Mouse (Mus musculus) neural tube, embryonic 15.5 days (tissue): ENCODE data around the gene Hmcn1. TPM values are rescaled to one million over a fixed set of nuclear protein-coding genes. Genes with fewer than 3 reads are reported as not detected.

Source experiments
- ATAC-seq: fragments of 200-750 bp; cut with Nextera tagmentation; 2 replicates; pipeline ENCODE4 v1.8.0; 2017; ENCODE audit warnings: mild to moderate bottlenecking, moderate TSS enrichment, moderate library complexity; ENCODE audit not compliant: low FRiP score
- H3K27ac ChIP-seq: fragments of 300-500 bp; sonication (generic); replicated peaks from 2 replicates; pipeline ENCODE4 v1.5.1; 2015; ENCODE audit warnings: mild to moderate bottlenecking, inconsistent platforms
- H3K27me3 ChIP-seq: fragments of 300-500 bp; sonication (generic); replicated peaks from 2 replicates; pipeline ENCODE4 v1.6.1; 2015; ENCODE audit warnings: inconsistent platforms
- H3K36me3 ChIP-seq: fragments of 300-500 bp; sonication (generic); 2 replicates; pipeline ENCODE4 v1.6.1; 2015; ENCODE audit warnings: inconsistent platforms
- H3K4me1 ChIP-seq: fragments of 300-500 bp; sonication (generic); 2 replicates; pipeline ENCODE4 v1.6.1; 2015; ENCODE audit warnings: inconsistent platforms
- H3K4me2 ChIP-seq: fragments of 300-500 bp; sonication (generic); 2 replicates; pipeline ENCODE4 v1.6.1; 2015; ENCODE audit warnings: inconsistent platforms, mild to moderate bottlenecking, moderate library complexity
- H3K4me3 ChIP-seq: fragments of 300-500 bp; sonication (generic); replicated peaks from 2 replicates; pipeline ENCODE4 v1.5.1; 2015; ENCODE audit warnings: mild to moderate bottlenecking, inconsistent platforms
- H3K9ac ChIP-seq: fragments of 300-500 bp; sonication (generic); replicated peaks from 2 replicates; pipeline ENCODE4 v1.6.1; 2015; ENCODE audit warnings: mild to moderate bottlenecking, inconsistent platforms
- H3K9me3 ChIP-seq: fragments of 300-500 bp; sonication (generic); replicated peaks from 2 replicates; pipeline ENCODE4 v1.6.1; 2016; ENCODE audit warnings: inconsistent platforms
- WGBS: fragments of 180-500 bp; shearing (Covaris S2); methylation state at CpG from one replicate; pipeline ENCODE4 v1.1.7; 2015; ENCODE audit warnings: mixed read lengths; 5-methylcytosine and 5-hydroxymethylcytosine counted together
- polyA plus RNA-seq: library from polyadenylated mRNA; unstranded; fragments of >200 nt; fragmentation: Nextera tagmentation; extraction: Ambion mirVana; gene quantifications from 2 replicates; pipeline ENCODE4 v1.2.1, GENCODE M21; 2015

The Hmcn1 gene
- polyA plus RNA-seq, 1 experiment from 2014 or later: 2.6 TPM

GRCm38 (mm10) chr1:150984888-150985287 lies 8.3 kb downstream of the Hmcn1 start:
- no peaks in the 10 kb centered on the region for H3K9me3 ChIP-seq
- no peak overlapping the region for H3K9ac ChIP-seq
- H3K4me1 ChIP-seq: no peaks in the 10 kb centered on the region
- ATAC-seq: no peak
- no peaks in the 10 kb centered on the region for H3K27me3 ChIP-seq
- H3K36me3 ChIP-seq: no peaks in the 10 kb centered on the region
- no peak overlapping the region for H3K4me3 ChIP-seq
- H3K4me2 ChIP-seq: no peak overlapping the region
- H3K27ac ChIP-seq: no peak overlapping the region
- 78% methylated on average over 4 of the region's 4 CpGs for WGBS

- H3K27me3 ChIP-seq: no peaks in the 10 kb centered on the region
- no peaks in the 10 kb centered on the region for H3K36me3 ChIP-seq
- ATAC-seq: no peak
- H3K9ac ChIP-seq: no peak overlapping the region
- H3K4me3 ChIP-seq: no peak overlapping the region
- H3K9me3 ChIP-seq: no peaks in the 10 kb centered on the region
- 92% methylated on average over 6 of the region's 6 CpGs for WGBS
- no peak overlapping the region for H3K27ac ChIP-seq
- H3K4me2 ChIP-seq: no peak overlapping the region
- no peaks in the 10 kb centered on the region for H3K4me1 ChIP-seq
Measured at GRCm38 (mm10) chr1:150984092-150984503, 9.1 kb downstream of the Hmcn1 start.

- H3K27ac ChIP-seq: no peak overlapping the region
- H3K9me3 ChIP-seq: no peaks in the 10 kb centered on the region
- H3K4me3 ChIP-seq: no peak overlapping the region
- ATAC-seq: no peak
- H3K9ac ChIP-seq: no peak overlapping the region
- peaks cover 9% of the 10 kb centered on the region for H3K4me1 ChIP-seq
- H3K4me2 ChIP-seq: no peak overlapping the region
- no peaks in the 10 kb centered on the region for H3K36me3 ChIP-seq
- no peaks in the 10 kb centered on the region for H3K27me3 ChIP-seq
- 90% methylated on average over 3 of the region's 3 CpGs for WGBS
Measured at GRCm38 (mm10) chr1:150978651-150979050, 14.6 kb downstream of the Hmcn1 start.

- Histone ChIP-seq H3K4me2 (no peak overlapping the region), H3K4me3 (no peak overlapping the region), H3K36me3 (no peaks in the 10 kb centered on the region), H3K9me3 (no peaks in the 10 kb centered on the region), H3K9ac (no peak overlapping the region), H3K27me3 (no peaks in the 10 kb centered on the region), H3K4me1 (peaks cover 9% of the 10 kb centered on the region), H3K27ac (peak overlapping the region; percentile 41)
- WGBS: 5% methylated on average over 2 of the region's 2 CpGs
- ATAC-seq: peak; percentile 73; the same call in 1 of the 2 replicates
Measured at GRCm38 (mm10) chr1:150976263-150976662, 17.0 kb downstream of the Hmcn1 start.

- H3K9me3 ChIP-seq: no peaks in the 10 kb centered on the region
- H3K36me3 ChIP-seq: no peaks in the 10 kb centered on the region
- H3K4me3 ChIP-seq: no peak overlapping the region
- no peak overlapping the region for H3K9ac ChIP-seq
- ATAC-seq: no peak
- 45% methylated on average over 5 of the region's 5 CpGs for WGBS
- H3K27me3 ChIP-seq: no peaks in the 10 kb centered on the region
- no peaks in the 10 kb centered on the region for H3K4me1 ChIP-seq
- no peak overlapping the region for H3K4me2 ChIP-seq
- no peak overlapping the region for H3K27ac ChIP-seq
Measured at GRCm38 (mm10) chr1:150959486-150960074, 33.7 kb downstream of the Hmcn1 start.

- 84% methylated on average over 5 of the region's 5 CpGs for WGBS
- ATAC-seq: no peak
- no peak overlapping the region for H3K4me3 ChIP-seq
Measured at GRCm38 (mm10) chr1:150951004-150951403, 42.2 kb downstream of the Hmcn1 start.

GRCm38 (mm10) chr1:150950046-150950445 lies 43.2 kb downstream of the Hmcn1 start:
- no peak overlapping the region for H3K9ac ChIP-seq
- no peak overlapping the region for H3K27ac ChIP-seq
- WGBS: 12% methylated on average over 3 of the region's 3 CpGs
- no peaks in the 10 kb centered on the region for H3K9me3 ChIP-seq
- H3K36me3 ChIP-seq: no peaks in the 10 kb centered on the region
- H3K4me2 ChIP-seq: no peak overlapping the region
- no peak overlapping the region for H3K4me3 ChIP-seq
- ATAC-seq: peak; percentile 80
- H3K4me1 ChIP-seq: 0 out of 2 replicates have a peak, but pooled peaks cover 12% of the 10 kb centered on the region
- H3K27me3 ChIP-seq: no peaks in the 10 kb centered on the region

More at GRCm38 (mm10) chr1:150951004-150951403, 42.2 kb downstream of the Hmcn1 start:
- Histone ChIP-seq H3K9me3 (no peaks in the 10 kb centered on the region), H3K4me2 (no peak overlapping the region), H3K27ac (no peak overlapping the region), H3K4me1 (0 out of 2 replicates have a peak, but pooled peaks cover 12% of the 10 kb centered on the region), H3K27me3 (no peaks in the 10 kb centered on the region), H3K36me3 (no peaks in the 10 kb centered on the region), H3K9ac (no peak overlapping the region)

GRCm38 (mm10) chr1:150948911-150949310 lies 44.3 kb downstream of the Hmcn1 start:
- Histone ChIP-seq H3K4me2 (no peak overlapping the region), H3K4me1 (0 out of 2 replicates have a peak, but pooled peaks cover 12% of the 10 kb centered on the region), H3K4me3 (no peak overlapping the region), H3K36me3 (no peaks in the 10 kb centered on the region), H3K9me3 (no peaks in the 10 kb centered on the region), H3K9ac (no peak overlapping the region), H3K27me3 (no peaks in the 10 kb centered on the region), H3K27ac (no peak overlapping the region)
- ATAC-seq: no peak
- 77% methylated on average over 2 of the region's 2 CpGs for WGBS

- no peak overlapping the region for H3K27ac ChIP-seq
- no peaks in the 10 kb centered on the region for H3K36me3 ChIP-seq
- H3K4me3 ChIP-seq: no peak overlapping the region
- 22% methylated on average over 2 of the region's 2 CpGs for WGBS
- no peak for ATAC-seq
- H3K9ac ChIP-seq: no peak overlapping the region
- H3K4me1 ChIP-seq: peaks cover 2% of the 10 kb centered on the region; the same call in 1 of the 2 replicates
- H3K4me2 ChIP-seq: no peak overlapping the region
- no peaks in the 10 kb centered on the region for H3K27me3 ChIP-seq
- H3K9me3 ChIP-seq: no peaks in the 10 kb centered on the region
Measured at GRCm38 (mm10) chr1:150943601-150944000, 49.6 kb downstream of the Hmcn1 start.

- H3K27ac ChIP-seq: no peak overlapping the region
- no peaks in the 10 kb centered on the region for H3K9me3 ChIP-seq
- 91% methylated on average over 2 of the region's 2 CpGs for WGBS
- no peak overlapping the region for H3K4me2 ChIP-seq
- ATAC-seq: no peak
- no peaks in the 10 kb centered on the region for H3K27me3 ChIP-seq
- H3K36me3 ChIP-seq: no peaks in the 10 kb centered on the region
- H3K9ac ChIP-seq: no peak overlapping the region
- H3K4me1 ChIP-seq: peaks cover 2% of the 10 kb centered on the region; the same call in 1 of the 2 replicates
- no peak overlapping the region for H3K4me3 ChIP-seq
Measured at GRCm38 (mm10) chr1:150942143-150942542, 51.1 kb downstream of the Hmcn1 start.

GRCm38 (mm10) chr1:150936821-150937220 lies 56.4 kb downstream of the Hmcn1 start:
- Histone ChIP-seq H3K9ac (no peak overlapping the region), H3K4me1 (no peaks in the 10 kb centered on the region), H3K27me3 (no peaks in the 10 kb centered on the region), H3K4me3 (no peak overlapping the region), H3K4me2 (no peak overlapping the region), H3K27ac (no peak overlapping the region), H3K9me3 (no peaks in the 10 kb centered on the region), H3K36me3 (no peaks in the 10 kb centered on the region)
- no peak for ATAC-seq
- 84% methylated on average over 4 of the region's 4 CpGs for WGBS

- H3K4me3 ChIP-seq: no peak overlapping the region
- no peaks in the 10 kb centered on the region for H3K36me3 ChIP-seq
- no peaks in the 10 kb centered on the region for H3K27me3 ChIP-seq
- WGBS: 50% methylated on average over 9 of the region's 9 CpGs
- H3K9me3 ChIP-seq: no peaks in the 10 kb centered on the region
- H3K4me2 ChIP-seq: peak overlapping the region; percentile 22; the same call in 1 of the 2 replicates
- H3K4me1 ChIP-seq: no peaks in the 10 kb centered on the region
- ATAC-seq: no peak
- no peak overlapping the region for H3K27ac ChIP-seq
- H3K9ac ChIP-seq: no peak overlapping the region
Measured at GRCm38 (mm10) chr1:150933616-150934015, 59.6 kb downstream of the Hmcn1 start.
